Mouse (Mus musculus) C2C12 (cell line): ENCODE results near the gene Erc1.

ENCODE experiments used
- CTCF ChIP-seq: IDR thresholded peaks from one replicate; pipeline ENCODE4 v1.5.1; 2011; ENCODE audit not compliant: control insufficient read depth, insufficient read depth, insufficient read length
- MAX ChIP-seq: IDR thresholded peaks from one replicate; pipeline ENCODE4 v1.6.1; 2011; ENCODE audit warnings: mild to moderate bottlenecking, control low read depth

GRCm38 (mm10) chr6:119757796-119758195 is 90.2 kb downstream of the Erc1 start:
- no peak for TF ChIP-seq MAX
- TF ChIP-seq CTCF, result no peak
